Mouse (Mus musculus) mouse trophoblast stem cell (cell line): Measurements from ENCODE around the gene BC100530.
"Not testable (repeated sequence)": the region's sequence is repeated elsewhere in the genome, so short reads cannot be mapped to it uniquely, and the experiment has no call there.

ENCODE experiments used
- in situ Hi-C, 2 experiments: fragments of 300-500 bp; cut with MseI, MboI; formaldehyde crosslinking; loops; 2 replicates in 1 of 2; 3 replicates in 1 of 2; pipeline ENCODE4 v1.15.1; 2025

BC100530 gene

DNA sequence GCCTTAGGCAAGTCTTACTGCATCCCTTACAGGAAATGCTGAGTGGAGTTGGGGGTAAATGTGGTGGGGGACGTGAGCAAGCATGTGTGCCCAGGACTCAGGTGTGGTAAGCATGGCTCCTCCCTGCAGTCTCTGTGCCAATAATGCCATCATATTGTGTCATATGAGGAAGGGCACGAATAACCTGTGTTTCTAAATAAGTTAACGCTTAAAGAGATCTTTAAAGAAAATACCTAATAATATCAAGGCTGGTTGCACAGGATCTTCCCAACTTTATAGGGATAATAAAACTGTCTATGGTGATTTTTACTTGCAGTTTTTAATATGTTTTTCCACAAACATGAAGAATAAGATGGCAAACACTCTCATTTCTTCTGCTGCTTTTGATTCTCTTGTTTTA is at the start of gene BC100530:
Gene BC100530 (minus strand): TSS at position 101 of the 400 bp plus-strand sequence.
- in situ Hi-C loops: not testable (repeated sequence)

DNA sequence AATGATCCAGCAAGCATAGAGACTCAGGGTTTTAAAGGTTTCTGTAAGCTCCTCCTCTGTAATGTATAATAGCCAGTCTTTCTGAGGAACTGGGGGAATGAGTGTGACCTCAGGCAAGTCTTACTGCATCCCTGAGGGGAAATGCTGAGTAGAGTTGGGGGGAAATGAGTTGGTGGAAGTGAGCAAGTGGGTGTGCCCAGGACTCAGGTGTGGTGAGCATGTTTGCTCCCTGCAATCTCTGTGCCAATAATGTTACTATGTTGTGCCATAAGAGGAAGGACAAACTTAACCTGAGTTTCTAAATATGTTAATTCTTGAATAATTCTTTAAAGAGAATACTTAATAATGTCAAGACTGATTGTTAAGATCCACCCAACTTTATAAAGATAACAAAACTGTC is 40.8 kb upstream of the BC100530 start, which contains the start of gene Stfa2:
Gene Stfa2 (minus strand): TSS at position 101 of the 400 bp plus-strand sequence.
- in situ Hi-C loops: no loop called here

DNA sequence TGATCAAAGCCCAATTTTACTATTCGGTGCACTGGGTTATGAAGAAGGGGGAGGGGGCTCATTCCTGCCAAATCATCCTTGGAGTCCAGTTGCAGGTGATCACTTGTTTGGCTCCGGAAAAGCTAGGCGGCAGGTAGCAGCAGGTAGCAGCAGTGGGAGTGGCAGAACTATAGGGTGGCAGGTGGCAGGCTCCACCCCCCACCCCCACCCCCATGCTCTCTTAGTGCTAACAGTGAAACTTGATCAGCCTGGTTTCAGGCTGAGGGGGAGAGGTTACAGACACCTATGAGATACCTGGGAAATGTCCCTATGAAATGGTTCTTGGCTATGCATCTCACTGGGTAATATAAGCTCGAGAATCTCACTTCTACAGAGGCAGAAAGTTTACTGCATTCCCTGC is 21.5 kb upstream of the BC100530 start:
- in situ Hi-C loops: no loop called here

GRCm38 (mm10) chr16:36337171-36337570 is 30.4 kb downstream of the BC100530 start:
- in situ Hi-C loops: no loop called here

DNA sequence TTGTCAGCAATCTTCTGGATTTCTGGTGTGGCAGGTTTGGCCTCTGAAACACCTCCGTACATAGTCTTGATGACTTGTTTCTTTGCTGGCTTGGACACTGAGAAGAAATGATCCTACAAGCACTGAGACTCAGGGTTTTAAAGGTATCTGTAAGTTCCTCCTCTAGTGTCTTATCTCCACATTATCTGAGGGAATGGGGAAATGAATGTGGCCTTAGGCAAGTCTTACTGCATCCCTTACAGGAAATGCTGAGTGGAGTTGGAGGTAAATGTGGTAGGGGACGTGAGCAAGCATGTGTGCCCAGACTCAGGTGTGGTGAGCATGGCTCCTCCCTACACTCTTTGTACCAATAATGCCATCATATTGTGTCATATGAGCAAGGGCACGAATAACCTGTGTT is 33.3 kb downstream of the BC100530 start, which contains the start of gene BC117090:
Gene BC117090 (minus strand): TSS at position 101 of the 400 bp plus-strand sequence.
- in situ Hi-C loops: no loop called here

GRCm38 (mm10) chr16:36319286-36319685 is 48.3 kb downstream of the BC100530 start:
- in situ Hi-C loops: no loop called here

DNA sequence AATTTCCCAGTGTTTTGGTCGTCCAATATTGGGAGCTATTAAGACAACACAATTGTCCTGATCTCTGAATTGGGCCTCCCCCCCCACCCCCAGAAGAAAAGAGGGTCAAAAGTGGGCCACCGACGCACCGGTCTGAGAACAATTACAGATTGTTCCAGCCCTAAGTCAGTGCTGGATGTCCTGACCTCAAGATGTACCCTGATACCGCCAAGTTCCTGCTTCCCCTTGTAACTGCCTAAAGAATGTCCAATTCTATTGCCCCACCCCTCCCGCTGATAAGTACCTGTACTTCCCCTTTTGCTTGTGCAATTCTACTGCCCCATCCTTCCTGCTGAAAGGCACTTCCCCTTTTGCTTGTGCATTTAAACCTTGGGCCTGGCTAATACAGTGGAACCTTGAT is 51.4 kb downstream of the BC100530 start:
- in situ Hi-C loops: not testable (repeated sequence)
